Mouse (Mus musculus): ENCODE measurements around the gene Msx1. TPM values are rescaled to one million over a fixed set of nuclear protein-coding genes. Genes with fewer than 3 reads are reported as not detected.

The Msx1 gene
- polyA plus RNA-seq (2015; fragmentation: Nextera tagmentation; extraction: Ambion mirVana) = 0.89 and 1.3 TPM in 2 replicates

GRCm38 (mm10) chr5:37824461-37824795 is at the start of gene Msx1:
Gene Msx1, minus strand, starts transcription at chr5:37824583.
- Histone ChIP-seq H3K9ac (ENCODE audit: low read depth, low read length) (peak within 1 kb of the TSS; percentile 34; the same call in 1 of the 2 replicates), H3K4me3 (ENCODE audit: low read depth, low read length) (peak within 1 kb of the TSS; percentile 54), H3K9me3 (ENCODE audit: control insufficient read depth) (0 out of 2 replicates have a peak, but pooled peaks cover under 1% of the 10 kb centered on the region), H3K4me1 (replicated peaks; ENCODE audit: control insufficient read depth, insufficient read depth, low read length) (peaks cover 5% of the 10 kb centered on the region; the same call in 1 of the 2 replicates), H3K27me3 (replicated peaks; ENCODE audit: control insufficient read depth, insufficient read depth, low read length) (peaks cover 98% of the 10 kb centered on the region), H3K4me2 (replicated peaks; ENCODE audit: low read depth) (peak within 1 kb of the TSS; percentile 87), H3K36me3 (ENCODE audit: control insufficient read depth, insufficient read depth) (no peaks in the 10 kb centered on the region), H3K27ac (ENCODE audit: low read depth, low read length) (no peak within 1 kb of the TSS)
- TF ChIP-seq CTCF (IDR thresholded peaks at IDR 0.05; ENCODE audit: low read depth) = no peak
- ATAC-seq = peak; percentile 73
- under 1% methylated on average over 37 of the region's 37 CpGs for WGBS

DNA sequence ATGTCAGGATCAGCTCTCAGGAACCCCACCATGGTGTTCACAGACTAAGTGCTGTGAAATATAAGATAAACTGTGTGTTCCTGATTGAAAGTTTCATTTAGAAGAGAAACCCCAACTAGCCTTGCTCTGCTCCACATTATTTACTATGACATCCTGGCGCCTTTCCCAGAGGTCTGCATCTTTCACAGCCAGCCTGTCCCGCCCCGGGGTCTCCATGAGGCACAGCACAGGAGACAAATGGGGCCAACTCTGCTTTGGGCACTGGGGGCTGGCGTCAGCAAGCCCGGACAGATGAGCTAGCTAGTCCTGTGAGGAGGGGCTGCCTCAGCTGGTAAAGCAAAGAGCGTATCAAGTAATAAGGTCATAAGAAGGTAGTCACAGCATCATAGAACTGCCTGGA is 41.1 kb upstream of the Msx1 start:
- no peaks in the 10 kb centered on the region for H3K9me3 ChIP-seq (ENCODE audit: control insufficient read depth)
- no peak overlapping the region for H3K27ac ChIP-seq (ENCODE audit: low read depth, low read length)
- H3K4me2 ChIP-seq (replicated peaks; ENCODE audit: low read depth) = no peak overlapping the region
- no peak for TF ChIP-seq CTCF (IDR thresholded peaks at IDR 0.05; ENCODE audit: low read depth)
- H3K27me3 ChIP-seq (replicated peaks; ENCODE audit: control insufficient read depth, insufficient read depth, low read length) = no peaks in the 10 kb centered on the region
- no peaks in the 10 kb centered on the region for H3K36me3 ChIP-seq (ENCODE audit: control insufficient read depth, insufficient read depth)
- no peak overlapping the region for H3K9ac ChIP-seq (ENCODE audit: low read depth, low read length)
- no peaks in the 10 kb centered on the region for H3K4me1 ChIP-seq (replicated peaks; ENCODE audit: control insufficient read depth, insufficient read depth, low read length)
- ATAC-seq = no peak
- WGBS = 62% methylated on average over 6 of the region's 6 CpGs
- no peak overlapping the region for H3K4me3 ChIP-seq (ENCODE audit: low read depth, low read length)

DNA sequence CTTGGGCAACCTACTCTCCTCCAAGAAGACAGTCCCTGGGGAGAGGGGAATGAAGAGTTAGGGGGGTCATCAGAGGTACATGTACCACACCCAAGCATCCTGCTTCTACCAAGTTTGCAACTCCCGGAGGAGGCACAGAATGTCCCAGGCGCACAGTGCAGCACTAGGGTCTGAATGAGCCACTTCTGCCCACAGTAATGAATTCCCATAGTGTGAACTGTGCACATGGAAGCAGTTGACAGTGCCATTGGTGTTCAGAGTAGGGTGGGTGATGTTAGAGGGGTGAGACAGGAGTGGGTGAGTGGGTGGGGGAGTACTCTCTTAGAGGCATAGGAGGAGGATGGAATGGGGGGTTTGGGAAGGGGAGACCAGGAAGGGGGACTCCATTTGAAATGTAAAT is 39.9 kb upstream of the Msx1 start:
- no peak for TF ChIP-seq CTCF (IDR thresholded peaks at IDR 0.05; ENCODE audit: low read depth)
- Histone ChIP-seq H3K4me2 (replicated peaks; ENCODE audit: low read depth) (no peak overlapping the region), H3K9me3 (ENCODE audit: control insufficient read depth) (no peaks in the 10 kb centered on the region), H3K36me3 (ENCODE audit: control insufficient read depth, insufficient read depth) (no peaks in the 10 kb centered on the region), H3K9ac (ENCODE audit: low read depth, low read length) (no peak overlapping the region), H3K27ac (ENCODE audit: low read depth, low read length) (no peak overlapping the region), H3K27me3 (replicated peaks; ENCODE audit: control insufficient read depth, insufficient read depth, low read length) (no peaks in the 10 kb centered on the region), H3K4me1 (replicated peaks; ENCODE audit: control insufficient read depth, insufficient read depth, low read length) (no peaks in the 10 kb centered on the region), H3K4me3 (ENCODE audit: low read depth, low read length) (no peak overlapping the region)
- no peak for ATAC-seq
- WGBS = 90% methylated on average over 2 of the region's 2 CpGs

GRCm38 (mm10) chr5:37860846-37861245 is 36.5 kb upstream of the Msx1 start:
- H3K4me3 ChIP-seq (ENCODE audit: low read depth, low read length) = no peak overlapping the region
- WGBS = 67% methylated on average over 6 of the region's 6 CpGs
- no peaks in the 10 kb centered on the region for H3K36me3 ChIP-seq (ENCODE audit: control insufficient read depth, insufficient read depth)
- no peak overlapping the region for H3K27ac ChIP-seq (ENCODE audit: low read depth, low read length)
- no peaks in the 10 kb centered on the region for H3K4me1 ChIP-seq (replicated peaks; ENCODE audit: control insufficient read depth, insufficient read depth, low read length)
- no peak for ATAC-seq
- H3K9ac ChIP-seq (ENCODE audit: low read depth, low read length) = no peak overlapping the region
- TF ChIP-seq CTCF (IDR thresholded peaks at IDR 0.05; ENCODE audit: low read depth) = no peak
- no peaks in the 10 kb centered on the region for H3K9me3 ChIP-seq (ENCODE audit: control insufficient read depth)
- H3K27me3 ChIP-seq (replicated peaks; ENCODE audit: control insufficient read depth, insufficient read depth, low read length) = no peaks in the 10 kb centered on the region
- H3K4me2 ChIP-seq (replicated peaks; ENCODE audit: low read depth) = no peak overlapping the region

- 66% methylated on average over 7 of the region's 7 CpGs for WGBS
- no peak for TF ChIP-seq CTCF (IDR thresholded peaks at IDR 0.05; ENCODE audit: low read depth)
- H3K27me3 ChIP-seq (replicated peaks; ENCODE audit: control insufficient read depth, insufficient read depth, low read length) = no peaks in the 10 kb centered on the region
- H3K9me3 ChIP-seq (ENCODE audit: control insufficient read depth) = no peaks in the 10 kb centered on the region
- ATAC-seq = no peak
- H3K4me3 ChIP-seq (ENCODE audit: low read depth, low read length) = no peak overlapping the region
- H3K36me3 ChIP-seq (ENCODE audit: control insufficient read depth, insufficient read depth) = no peaks in the 10 kb centered on the region
- H3K9ac ChIP-seq (ENCODE audit: low read depth, low read length) = no peak overlapping the region
- H3K4me2 ChIP-seq (replicated peaks; ENCODE audit: low read depth) = no peak overlapping the region
- H3K4me1 ChIP-seq (replicated peaks; ENCODE audit: control insufficient read depth, insufficient read depth, low read length) = no peaks in the 10 kb centered on the region
- H3K27ac ChIP-seq (ENCODE audit: low read depth, low read length) = no peak overlapping the region
Observed at GRCm38 (mm10) chr5:37860151-37860721, 35.9 kb upstream of the Msx1 start.

DNA sequence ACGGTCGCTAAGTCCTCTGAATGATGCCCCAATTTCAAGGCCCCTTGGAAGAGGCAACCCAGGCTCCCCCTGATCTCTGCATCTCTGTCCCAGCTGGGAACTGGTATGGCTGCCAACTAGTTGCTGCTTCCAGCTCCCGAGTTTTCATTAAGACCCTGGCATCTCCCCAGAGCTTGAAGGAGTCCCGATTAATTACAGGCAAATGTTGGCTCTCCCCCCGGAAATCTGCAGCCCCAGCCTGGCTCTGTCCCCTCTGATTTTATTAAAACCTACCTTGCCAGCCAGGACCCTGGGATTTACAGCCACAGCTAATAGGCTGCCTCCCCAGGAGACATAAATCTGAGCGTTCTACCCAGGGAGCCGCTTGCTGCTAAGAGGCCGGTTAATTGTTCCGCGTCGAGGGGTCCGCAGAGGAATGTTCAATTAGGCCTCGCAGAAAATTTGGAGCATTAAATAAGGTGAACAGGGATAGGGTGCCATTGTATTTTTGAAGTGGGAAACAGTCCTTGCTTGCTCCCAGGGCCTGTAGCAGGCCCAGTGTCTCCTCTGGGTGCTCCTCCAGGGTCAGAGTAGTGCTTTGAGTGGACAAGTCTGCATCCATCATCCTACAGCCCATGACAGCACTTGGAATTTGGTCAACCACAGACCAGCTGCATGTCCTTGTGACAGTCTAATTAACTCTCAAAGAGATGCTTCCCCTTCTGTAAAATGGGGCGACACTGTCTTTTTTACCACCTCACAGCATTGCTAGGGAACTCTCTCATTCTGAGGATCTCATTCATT is 33.6 kb upstream of the Msx1 start:
- H3K36me3 ChIP-seq (ENCODE audit: control insufficient read depth, insufficient read depth) = no peaks in the 10 kb centered on the region
- no peak for ATAC-seq
- no peaks in the 10 kb centered on the region for H3K4me1 ChIP-seq (replicated peaks; ENCODE audit: control insufficient read depth, insufficient read depth, low read length)
- H3K4me2 ChIP-seq (replicated peaks; ENCODE audit: low read depth) = no peak overlapping the region
- no peak overlapping the region for H3K27ac ChIP-seq (ENCODE audit: low read depth, low read length)
- TF ChIP-seq CTCF (IDR thresholded peaks at IDR 0.05; ENCODE audit: low read depth) = no peak
- no peak overlapping the region for H3K4me3 ChIP-seq (ENCODE audit: low read depth, low read length)
- H3K27me3 ChIP-seq (replicated peaks; ENCODE audit: control insufficient read depth, insufficient read depth, low read length) = no peaks in the 10 kb centered on the region
- no peak overlapping the region for H3K9ac ChIP-seq (ENCODE audit: low read depth, low read length)
- H3K9me3 ChIP-seq (ENCODE audit: control insufficient read depth) = no peaks in the 10 kb centered on the region
- WGBS = 52% methylated on average over 14 of the region's 14 CpGs

Data from intestine, postnatal 0 days (tissue).